Mouse (Mus musculus) erythroblast, embryonic 14.5 days (primary cell): ENCODE results near the gene Nfia.

Source experiments
- GATA1 ChIP-seq: IDR thresholded peaks from 2 replicates; pipeline ENCODE4 v1.6.1; 2012; ENCODE audit warnings: low read length, inconsistent platforms, mixed read lengths
- TAL1 ChIP-seq: IDR thresholded peaks from 3 replicates; pipeline ENCODE4 v1.6.1; 2012; ENCODE audit warnings: low read length, inconsistent platforms, mixed read lengths

GRCm38 (mm10) chr4:97880120-97881055 is 107.9 kb downstream of the Nfia start:
- TF ChIP-seq TAL1 (no peak), GATA1 (no peak)
